Mouse (Mus musculus): Measurements from ENCODE around the gene Mag. TPM values are rescaled to one million over a fixed set of nuclear protein-coding genes. Genes with fewer than 3 reads are reported as not detected.
"Not testable (repeated sequence)": the region's sequence is repeated elsewhere in the genome, so short reads cannot be mapped to it uniquely, and the experiment has no call there.

Gene Mag
- polyA plus RNA-seq, 1 experiment from 2014 or later: 0.51 TPM

DNA sequence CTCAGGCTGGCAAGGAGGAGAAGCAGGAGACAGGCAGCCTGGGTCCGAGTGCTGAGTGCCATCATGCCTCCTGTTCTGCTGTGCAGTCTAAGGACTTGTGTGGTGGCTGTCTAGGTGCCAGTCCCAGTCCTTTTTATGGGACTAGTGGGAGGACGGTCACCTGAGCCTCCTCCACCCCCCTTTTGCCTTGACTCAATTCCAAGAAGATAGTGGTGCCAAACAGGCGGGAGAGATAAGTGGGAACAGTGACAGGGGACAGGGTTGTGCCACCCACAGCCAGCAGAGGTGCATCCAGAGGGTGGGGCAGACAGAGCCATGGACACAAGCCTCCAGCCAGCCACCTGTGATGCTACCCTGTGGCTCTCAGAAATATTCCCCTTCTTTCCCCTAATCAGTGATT lies 9.4 kb upstream of the Mag start:
- ATAC-seq (ENCODE audit: low FRiP score, low read depth): no peak
- 69% methylated on average over 3 of the region's 3 CpGs for WGBS
- no peak overlapping the region for H3K4me3 ChIP-seq
- no peak overlapping the region for H3K27ac ChIP-seq (replicated peaks)
- H3K4me2 ChIP-seq (replicated peaks): no peak overlapping the region
- no peaks in the 10 kb centered on the region for H3K27me3 ChIP-seq
- H3K9ac ChIP-seq (replicated peaks): no peak overlapping the region
- H3K9me3 ChIP-seq: no peaks in the 10 kb centered on the region
- no peaks in the 10 kb centered on the region for H3K4me1 ChIP-seq
- H3K36me3 ChIP-seq: no peaks in the 10 kb centered on the region

GRCm38 (mm10) chr7:30922490-30922889 lies 7.8 kb upstream of the Mag start:
- 38% methylated on average over 3 of the region's 3 CpGs for WGBS
- ATAC-seq (ENCODE audit: low FRiP score, low read depth); H3K36me3 ChIP-seq; H3K9ac ChIP-seq (replicated peaks); H3K27ac ChIP-seq (replicated peaks); H3K4me3 ChIP-seq; H3K4me2 ChIP-seq (replicated peaks); H3K9me3 ChIP-seq; H3K27me3 ChIP-seq; H3K4me1 ChIP-seq: not testable (repeated sequence)

GRCm38 (mm10) chr7:30920217-30920616 lies 5.5 kb upstream of the Mag start:
- H3K4me1 ChIP-seq: no peaks in the 10 kb centered on the region
- H3K27me3 ChIP-seq: no peaks in the 10 kb centered on the region
- H3K27ac ChIP-seq (replicated peaks): no peak overlapping the region
- no peak overlapping the region for H3K9ac ChIP-seq (replicated peaks)
- ATAC-seq (ENCODE audit: low FRiP score, low read depth): no peak
- no peaks in the 10 kb centered on the region for H3K36me3 ChIP-seq
- H3K4me2 ChIP-seq (replicated peaks): no peak overlapping the region
- 67% methylated on average over 3 of the region's 3 CpGs for WGBS
- H3K9me3 ChIP-seq: no peaks in the 10 kb centered on the region
- no peak overlapping the region for H3K4me3 ChIP-seq

DNA sequence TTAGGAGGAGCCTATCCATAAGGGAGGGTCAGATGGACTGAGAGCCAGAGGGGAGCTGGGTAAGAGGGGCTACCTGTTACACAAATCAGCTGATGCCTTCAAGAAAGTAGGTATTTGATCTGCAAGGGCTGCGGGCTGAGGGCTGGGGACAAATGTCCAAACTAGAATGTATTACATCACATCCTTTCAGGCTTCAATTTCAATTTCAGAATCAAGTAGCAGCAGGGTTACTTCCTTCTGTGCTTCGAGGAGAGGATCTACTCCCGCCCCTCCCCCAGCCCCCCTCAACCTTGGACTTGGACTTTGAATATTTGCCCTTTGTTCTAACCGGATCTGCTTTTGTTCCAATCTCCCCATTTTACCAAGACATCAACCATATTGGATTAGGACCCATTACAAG lies 2.5 kb upstream of the Mag start:
- H3K36me3 ChIP-seq: no peaks in the 10 kb centered on the region
- H3K9ac ChIP-seq (replicated peaks): no peak overlapping the region
- WGBS: 55% methylated on average over 4 of the region's 4 CpGs
- no peaks in the 10 kb centered on the region for H3K27me3 ChIP-seq
- no peak for ATAC-seq (ENCODE audit: low FRiP score, low read depth)
- H3K9me3 ChIP-seq: no peaks in the 10 kb centered on the region
- H3K4me2 ChIP-seq (replicated peaks): no peak overlapping the region
- no peak overlapping the region for H3K4me3 ChIP-seq
- no peak overlapping the region for H3K27ac ChIP-seq (replicated peaks)
- no peaks in the 10 kb centered on the region for H3K4me1 ChIP-seq

- 21% methylated on average over 6 of the region's 6 CpGs for WGBS
Measured at GRCm38 (mm10) chr7:30916713-30917112, 2.0 kb upstream of the Mag start.

GRCm38 (mm10) chr7:30909773-30910172 lies 4.9 kb downstream of the Mag start:
- no peak overlapping the region for H3K9ac ChIP-seq (replicated peaks)
- 79% methylated on average over 6 of the region's 6 CpGs for WGBS
- no peak overlapping the region for H3K27ac ChIP-seq (replicated peaks)
- H3K4me3 ChIP-seq: no peak overlapping the region
- no peak overlapping the region for H3K4me2 ChIP-seq (replicated peaks)
- no peaks in the 10 kb centered on the region for H3K9me3 ChIP-seq
- no peaks in the 10 kb centered on the region for H3K36me3 ChIP-seq
- peaks cover 24% of the 10 kb centered on the region for H3K27me3 ChIP-seq
- H3K4me1 ChIP-seq: peaks cover 11% of the 10 kb centered on the region
- no peak for ATAC-seq (ENCODE audit: low FRiP score, low read depth)

More at GRCm38 (mm10) chr7:30916713-30917112, 2.0 kb upstream of the Mag start:
- Histone ChIP-seq H3K9me3 (no peaks in the 10 kb centered on the region), H3K27ac (replicated peaks) (no peak overlapping the region), H3K36me3 (no peaks in the 10 kb centered on the region), H3K4me2 (replicated peaks) (no peak overlapping the region), H3K4me3 (no peak overlapping the region), H3K4me1 (no peaks in the 10 kb centered on the region), H3K27me3 (no peaks in the 10 kb centered on the region), H3K9ac (replicated peaks) (no peak overlapping the region)
- no peak for ATAC-seq (ENCODE audit: low FRiP score, low read depth)

DNA sequence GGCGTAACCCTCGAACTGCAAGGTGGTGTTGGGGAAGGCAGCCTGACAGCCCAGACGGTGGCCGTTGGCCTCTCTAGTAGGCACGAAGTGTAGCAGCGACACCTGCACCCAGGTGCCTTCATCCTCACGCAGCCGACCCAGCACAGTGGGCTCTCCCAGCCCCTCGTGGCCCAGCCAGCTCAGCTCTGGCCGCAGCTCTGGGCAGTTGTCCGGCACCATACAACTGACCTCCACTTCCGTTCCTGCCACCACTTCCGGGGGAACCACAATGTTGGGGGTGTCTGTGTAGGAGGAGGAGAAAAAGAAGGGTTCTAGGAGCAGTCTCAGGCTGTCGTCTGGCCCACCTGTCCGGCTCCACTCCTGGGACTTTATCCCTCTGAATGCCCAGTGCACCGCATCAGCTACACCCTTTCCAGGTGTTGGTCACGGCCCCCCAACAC lies 5.7 kb downstream of the Mag start:
- peak overlapping the region; percentile 29 for H3K4me3 ChIP-seq
- no peak overlapping the region for H3K9ac ChIP-seq (replicated peaks)
- no peak overlapping the region for H3K27ac ChIP-seq (replicated peaks)
- ATAC-seq (ENCODE audit: low FRiP score, low read depth): peak; percentile 44; the same call in 1 of the 2 replicates
- no peaks in the 10 kb centered on the region for H3K36me3 ChIP-seq
- peaks cover 11% of the 10 kb centered on the region for H3K4me1 ChIP-seq
- H3K4me2 ChIP-seq (replicated peaks): peak overlapping the region; percentile 55
- 25% methylated on average over 16 of the region's 17 CpGs for WGBS
- no peaks in the 10 kb centered on the region for H3K9me3 ChIP-seq
- peaks cover 24% of the 10 kb centered on the region for H3K27me3 ChIP-seq

- ATAC-seq (ENCODE audit: low FRiP score, low read depth): peak; percentile 60
Measured at GRCm38 (mm10) chr7:30908277-30908991, 6.2 kb downstream of the Mag start.

GRCm38 (mm10) chr7:30904042-30904441 lies 10.6 kb downstream of the Mag start:
- no peak for ATAC-seq (ENCODE audit: low FRiP score, low read depth)
- Histone ChIP-seq H3K27ac (replicated peaks) (no peak overlapping the region), H3K4me1 (peaks cover 11% of the 10 kb centered on the region), H3K4me3 (no peak overlapping the region), H3K27me3 (peaks cover 18% of the 10 kb centered on the region), H3K9me3 (no peaks in the 10 kb centered on the region), H3K9ac (replicated peaks) (no peak overlapping the region), H3K4me2 (replicated peaks) (no peak overlapping the region), H3K36me3 (no peaks in the 10 kb centered on the region)
- 64% methylated on average over 4 of the region's 4 CpGs for WGBS

More at GRCm38 (mm10) chr7:30908277-30908991, 6.2 kb downstream of the Mag start:
- no peaks in the 10 kb centered on the region for H3K9me3 ChIP-seq
- WGBS: 3% methylated on average over 19 of the region's 26 CpGs
- peak overlapping the region; percentile 29 for H3K4me3 ChIP-seq
- peaks cover 24% of the 10 kb centered on the region for H3K27me3 ChIP-seq
- peak overlapping the region; percentile 55 for H3K4me2 ChIP-seq (replicated peaks)
- no peak overlapping the region for H3K27ac ChIP-seq (replicated peaks)
- H3K36me3 ChIP-seq: no peaks in the 10 kb centered on the region
- no peak overlapping the region; the same call in 1 of the 2 replicates for H3K9ac ChIP-seq (replicated peaks)
- H3K4me1 ChIP-seq: peaks cover 11% of the 10 kb centered on the region

- no peak overlapping the region for H3K4me3 ChIP-seq
- H3K9me3 ChIP-seq: no peaks in the 10 kb centered on the region
- no peak overlapping the region for H3K27ac ChIP-seq (replicated peaks)
- no peaks in the 10 kb centered on the region for H3K27me3 ChIP-seq
- no peak overlapping the region for H3K4me2 ChIP-seq (replicated peaks)
- no peaks in the 10 kb centered on the region for H3K4me1 ChIP-seq
- 93% methylated on average over 3 of the region's 3 CpGs for WGBS
- no peak for ATAC-seq (ENCODE audit: low FRiP score, low read depth)
- no peak overlapping the region for H3K9ac ChIP-seq (replicated peaks)
- no peaks in the 10 kb centered on the region for H3K36me3 ChIP-seq
Measured at GRCm38 (mm10) chr7:30895217-30895616, 19.5 kb downstream of the Mag start.

GRCm38 (mm10) chr7:30892515-30892914 lies 22.2 kb downstream of the Mag start:
- Histone ChIP-seq H3K4me1 (no peaks in the 10 kb centered on the region), H3K27me3 (no peaks in the 10 kb centered on the region), H3K36me3 (no peaks in the 10 kb centered on the region), H3K4me3 (no peak overlapping the region), H3K9ac (replicated peaks) (no peak overlapping the region), H3K4me2 (replicated peaks) (no peak overlapping the region), H3K27ac (replicated peaks) (no peak overlapping the region), H3K9me3 (no peaks in the 10 kb centered on the region)
- ATAC-seq (ENCODE audit: low FRiP score, low read depth): no peak
- WGBS: 66% methylated on average over 3 of the region's 3 CpGs

GRCm38 (mm10) chr7:30891746-30892145 lies 22.9 kb downstream of the Mag start:
- Histone ChIP-seq H3K4me2 (replicated peaks) (no peak overlapping the region), H3K9me3 (no peaks in the 10 kb centered on the region), H3K27ac (replicated peaks) (no peak overlapping the region), H3K4me1 (no peaks in the 10 kb centered on the region), H3K4me3 (no peak overlapping the region), H3K27me3 (no peaks in the 10 kb centered on the region), H3K36me3 (no peaks in the 10 kb centered on the region), H3K9ac (replicated peaks) (no peak overlapping the region)
- no peak for ATAC-seq (ENCODE audit: low FRiP score, low read depth)
- WGBS: 88% methylated on average over 9 of the region's 9 CpGs

DNA sequence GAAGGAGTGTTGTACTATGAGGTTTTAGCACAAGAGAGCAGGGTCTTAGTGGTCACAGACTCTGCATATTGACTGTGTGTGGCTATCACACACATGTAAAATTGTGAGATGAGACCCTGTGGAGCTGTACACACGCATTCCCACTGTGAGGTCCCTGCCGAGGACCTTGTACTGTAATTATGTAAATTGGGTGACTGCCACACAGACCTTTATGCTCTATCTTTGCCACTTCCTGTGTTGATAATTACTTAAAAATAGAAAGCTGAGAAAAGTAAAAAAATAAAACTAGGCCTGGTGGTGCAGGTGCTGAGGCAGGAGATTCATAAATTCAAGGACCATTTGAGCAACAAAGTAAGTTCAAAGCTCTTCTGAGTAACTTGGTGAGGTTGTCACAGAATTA lies 24.0 kb downstream of the Mag start:
- H3K4me2 ChIP-seq (replicated peaks): no peak overlapping the region
- 81% methylated on average over 2 of the region's 2 CpGs for WGBS
- H3K36me3 ChIP-seq: no peaks in the 10 kb centered on the region
- no peak overlapping the region for H3K4me3 ChIP-seq
- ATAC-seq (ENCODE audit: low FRiP score, low read depth): no peak
- no peak overlapping the region for H3K9ac ChIP-seq (replicated peaks)
- no peaks in the 10 kb centered on the region for H3K27me3 ChIP-seq
- no peaks in the 10 kb centered on the region for H3K4me1 ChIP-seq
- no peak overlapping the region for H3K27ac ChIP-seq (replicated peaks)
- no peaks in the 10 kb centered on the region for H3K9me3 ChIP-seq
